Mouse (Mus musculus): Measurements from ENCODE around the gene Itpkb.

- TF ChIP-seq POLR2A (IDR thresholded peaks at IDR 0.05; ENCODE audit: borderline replicate concordance, control insufficient read depth, low read depth, low read length): no peak
- TF ChIP-seq CTCF (IDR thresholded peaks at IDR 0.05; ENCODE audit: control insufficient read depth, insufficient read depth, low read length): no peak
These were observed 80.0 kb downstream of the Itpkb start for GRCm38 (mm10) chr1:180410306-180410705.
